Mouse (Mus musculus) heart, embryonic 14.5 days (tissue): Measurements from ENCODE around the gene Ppp1r12a. TPM values are rescaled to one million over a fixed set of nuclear protein-coding genes. Genes with fewer than 3 reads are reported as not detected.

ENCODE experiments used
- ATAC-seq: fragments of 200-750 bp; cut with Nextera tagmentation; 2 replicates; pipeline ENCODE4 v1.8.0; 2017; ENCODE audit warnings: low read depth, moderate TSS enrichment; ENCODE audit not compliant: insufficient number of reproducible peaks, insufficient read depth, low FRiP score
- H3K27ac ChIP-seq, 2 experiments: fragments of 200-500 bp in 1 of 2; fragments of 300-500 bp in 1 of 2; sonication (generic) in 1 of 2; replicated peaks in 1 of 2; 2 replicates each; pipeline ENCODE4 v1.5.1; 2012 to 2014; ENCODE audit warnings: low read depth in 2 of 2, low read length in 2 of 2, control low read depth in 1 of 2, mild to moderate bottlenecking in 1 of 2, mixed read lengths in 1 of 2; ENCODE audit not compliant: control insufficient read depth in 1 of 2, insufficient read depth in 1 of 2
- H3K27me3 ChIP-seq: fragments of 300-500 bp; sonication (generic); 2 replicates; pipeline ENCODE4 v1.6.1; 2014; ENCODE audit warnings: mild to moderate bottlenecking, low read length, control low read depth; ENCODE audit not compliant: control insufficient read depth, insufficient read depth
- H3K36me3 ChIP-seq: fragments of 300-500 bp; sonication (generic); 2 replicates; pipeline ENCODE4 v1.6.1; 2014; ENCODE audit warnings: mild to moderate bottlenecking, control low read depth, low read length, mixed read lengths; ENCODE audit not compliant: control insufficient read depth, insufficient read depth
- H3K4me1 ChIP-seq, 2 experiments: fragments of 200-500 bp in 1 of 2; fragments of 300-500 bp in 1 of 2; sonication (generic) in 1 of 2; 2 replicates each; pipeline ENCODE4 v1.6.1; 2012 to 2014; ENCODE audit warnings: low read length in 2 of 2, control low read depth in 1 of 2, mixed read lengths in 1 of 2; ENCODE audit not compliant: control insufficient read depth in 2 of 2, insufficient read depth in 2 of 2
- H3K4me2 ChIP-seq: fragments of 300-500 bp; sonication (generic); 2 replicates; pipeline ENCODE4 v1.6.1; 2014; ENCODE audit warnings: mild to moderate bottlenecking, low read length
- H3K4me3 ChIP-seq, 2 experiments: fragments of 200-500 bp in 1 of 2; fragments of 300-500 bp in 1 of 2; sonication (generic) in 1 of 2; 2 replicates each; pipeline ENCODE4 v1.5.1; 2012 to 2014; ENCODE audit warnings: low read length in 2 of 2, mild to moderate bottlenecking in 2 of 2, control low read depth in 1 of 2, low read depth in 1 of 2, moderate library complexity in 1 of 2; ENCODE audit not compliant: control insufficient read depth in 1 of 2, insufficient read depth in 1 of 2
- H3K9ac ChIP-seq: fragments of 300-500 bp; sonication (generic); 2 replicates; pipeline ENCODE4 v1.6.1; 2014; ENCODE audit warnings: mild to moderate bottlenecking, low read length
- H3K9me3 ChIP-seq: fragments of 300-500 bp; sonication (generic); 2 replicates; pipeline ENCODE4 v1.6.1; 2016; ENCODE audit warnings: low read length, control low read depth; ENCODE audit not compliant: control insufficient read depth
- WGBS: fragments of 180-500 bp; shearing (Covaris S2); extraction: QIAGEN DNeasy Blood & Tissue Kit; methylation state at CpG from one replicate; pipeline ENCODE4 v1.1.7; 2014; 5-methylcytosine and 5-hydroxymethylcytosine counted together
- polyA plus RNA-seq: library from polyadenylated mRNA; unstranded; fragments of >200 nt; fragmentation: Nextera tagmentation; extraction: Ambion mirVana; gene quantifications from 2 replicates; pipeline ENCODE4 v1.2.1, GENCODE M21; 2014

Ppp1r12a gene
- polyA plus RNA-seq, 1 experiment from 2014 or later = 108 TPM

- Histone ChIP-seq H3K9ac (no peak overlapping the region; the same call in 1 of the 2 replicates), H3K4me1 (no peaks in the 10 kb centered on the region), H3K36me3 (no peaks in the 10 kb centered on the region), H3K4me3 (no peak overlapping the region), H3K27me3 (no peaks in the 10 kb centered on the region), H3K27ac (no peak overlapping the region), H3K4me2 (no peak overlapping the region), H3K9me3 (no peaks in the 10 kb centered on the region)
- no peak for ATAC-seq
- WGBS = 90% methylated on average over 13 of the region's 13 CpGs
Measured at GRCm38 (mm10) chr10:108290046-108290445, 128.1 kb downstream of the Ppp1r12a start.

DNA sequence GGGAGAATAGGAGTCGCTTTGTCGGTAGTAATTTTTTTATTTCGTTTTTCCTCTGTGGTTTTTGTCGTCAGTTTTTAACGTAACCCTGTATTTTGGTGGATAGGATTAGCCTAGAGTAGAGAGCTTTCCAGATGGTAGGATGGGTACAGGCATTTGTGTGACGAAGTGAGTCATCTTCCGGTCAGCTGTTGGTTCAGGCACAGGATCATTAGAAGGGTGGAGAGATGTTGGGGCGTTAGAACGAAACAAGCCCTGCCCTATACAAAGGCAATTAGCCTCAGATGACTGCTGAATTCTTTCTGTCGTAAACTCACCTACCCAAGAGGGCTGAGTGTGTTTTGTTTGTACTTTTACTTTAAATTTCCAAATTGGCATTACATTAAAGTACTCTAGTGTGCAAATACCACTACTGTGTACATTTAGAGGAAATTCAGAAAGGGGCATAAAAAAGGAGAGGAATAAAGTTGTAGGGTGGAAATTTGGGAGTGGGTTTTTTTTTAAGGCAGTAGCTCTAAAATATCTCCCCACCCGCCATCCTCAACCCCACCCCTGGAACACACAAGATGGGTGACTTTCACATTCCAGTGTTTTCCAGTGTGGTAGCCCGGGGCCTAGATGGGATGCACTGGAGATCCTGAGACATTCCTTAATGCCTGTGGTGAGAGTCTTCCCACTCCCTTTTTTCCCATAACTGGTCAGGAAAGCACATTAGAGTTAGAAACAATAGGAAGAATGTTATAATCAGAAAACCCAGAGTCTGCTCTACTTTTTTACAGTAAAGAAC is 129.9 kb downstream of the Ppp1r12a start:
- H3K27me3 ChIP-seq = no peaks in the 10 kb centered on the region
- H3K36me3 ChIP-seq = no peaks in the 10 kb centered on the region
- no peak overlapping the region for H3K4me2 ChIP-seq
- H3K9me3 ChIP-seq = no peaks in the 10 kb centered on the region
- no peak overlapping the region for H3K4me3 ChIP-seq
- no peak overlapping the region for H3K9ac ChIP-seq
- 90% methylated on average over 12 of the region's 12 CpGs for WGBS
- ATAC-seq = no peak
- H3K27ac ChIP-seq = no peak overlapping the region
- no peaks in the 10 kb centered on the region for H3K4me1 ChIP-seq

DNA sequence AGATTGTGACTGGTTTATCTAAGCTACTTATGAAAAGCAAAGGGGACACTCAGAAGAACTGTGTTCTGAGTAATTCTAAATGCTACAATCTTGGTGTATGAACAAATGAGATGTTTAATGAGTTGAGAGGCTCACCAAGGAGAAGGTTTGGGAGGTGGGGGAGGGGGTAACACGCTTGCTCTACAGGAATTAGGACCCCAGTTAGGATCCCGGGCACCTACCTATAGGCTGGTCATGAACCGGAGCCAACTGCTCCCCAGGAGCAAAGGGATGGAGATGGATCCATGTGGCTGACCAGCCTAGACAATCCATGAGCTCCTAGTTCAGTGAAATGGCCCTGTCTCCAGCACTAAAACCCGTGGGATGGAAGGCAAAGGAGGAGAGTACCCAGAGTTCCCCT is 130.7 kb downstream of the Ppp1r12a start:
- Histone ChIP-seq H3K36me3 (no peaks in the 10 kb centered on the region), H3K27ac (no peak overlapping the region), H3K4me1 (no peaks in the 10 kb centered on the region), H3K27me3 (no peaks in the 10 kb centered on the region), H3K4me3 (no peak overlapping the region), H3K4me2 (no peak overlapping the region), H3K9me3 (no peaks in the 10 kb centered on the region), H3K9ac (no peak overlapping the region)
- no peak for ATAC-seq
- WGBS = 87% methylated on average over 4 of the region's 4 CpGs

GRCm38 (mm10) chr10:108293620-108294195 is 131.7 kb downstream of the Ppp1r12a start:
- no peak for ATAC-seq
- no peak overlapping the region for H3K9ac ChIP-seq
- no peak overlapping the region for H3K4me2 ChIP-seq
- H3K9me3 ChIP-seq = no peaks in the 10 kb centered on the region
- no peaks in the 10 kb centered on the region for H3K4me1 ChIP-seq
- H3K27ac ChIP-seq = no peak overlapping the region
- 57% methylated on average over 16 of the region's 16 CpGs for WGBS
- H3K27me3 ChIP-seq = no peaks in the 10 kb centered on the region
- no peak overlapping the region for H3K4me3 ChIP-seq
- H3K36me3 ChIP-seq = no peaks in the 10 kb centered on the region

DNA sequence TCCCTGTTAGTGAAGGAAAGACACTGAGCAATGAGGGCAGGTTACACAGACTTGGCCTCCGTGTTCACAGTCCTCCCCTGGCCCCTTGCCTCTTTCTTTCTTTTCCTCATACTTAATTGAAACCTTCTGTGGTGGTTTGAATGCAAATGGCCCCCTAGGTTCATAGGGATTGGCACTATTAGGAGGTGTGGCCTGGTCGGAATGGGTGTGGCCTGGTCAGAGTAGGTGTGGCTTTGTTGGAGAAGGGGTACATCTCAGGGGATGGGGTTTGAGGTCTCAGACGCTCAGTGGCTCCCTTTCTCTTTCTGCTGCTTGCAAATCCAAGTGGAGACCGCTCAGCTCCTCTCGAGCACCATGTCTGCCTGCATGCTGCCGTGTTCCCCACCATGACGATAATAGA is 132.8 kb downstream of the Ppp1r12a start:
- H3K9me3 ChIP-seq = no peaks in the 10 kb centered on the region
- H3K4me1 ChIP-seq = no peaks in the 10 kb centered on the region
- H3K27ac ChIP-seq = no peak overlapping the region
- H3K27me3 ChIP-seq = no peaks in the 10 kb centered on the region
- ATAC-seq = no peak
- no peak overlapping the region for H3K9ac ChIP-seq
- WGBS = 84% methylated on average over 7 of the region's 7 CpGs
- H3K4me3 ChIP-seq = no peak overlapping the region
- H3K4me2 ChIP-seq = no peak overlapping the region
- no peaks in the 10 kb centered on the region for H3K36me3 ChIP-seq

GRCm38 (mm10) chr10:108296446-108296845 is 134.5 kb downstream of the Ppp1r12a start:
- no peaks in the 10 kb centered on the region for H3K36me3 ChIP-seq
- no peak for ATAC-seq
- WGBS = 85% methylated on average over 7 of the region's 7 CpGs
- no peaks in the 10 kb centered on the region for H3K4me1 ChIP-seq
- H3K27me3 ChIP-seq = no peaks in the 10 kb centered on the region
- no peaks in the 10 kb centered on the region for H3K9me3 ChIP-seq
- H3K27ac ChIP-seq = no peak overlapping the region
- no peak overlapping the region for H3K4me2 ChIP-seq
- no peak overlapping the region for H3K4me3 ChIP-seq
- no peak overlapping the region for H3K9ac ChIP-seq

GRCm38 (mm10) chr10:108298261-108298660 is 136.3 kb downstream of the Ppp1r12a start:
- Histone ChIP-seq H3K4me2 (no peak overlapping the region), H3K4me3 (no peak overlapping the region), H3K36me3 (no peaks in the 10 kb centered on the region), H3K4me1 (no peaks in the 10 kb centered on the region), H3K27ac (no peak overlapping the region), H3K9me3 (no peaks in the 10 kb centered on the region), H3K9ac (no peak overlapping the region), H3K27me3 (no peaks in the 10 kb centered on the region)
- no peak for ATAC-seq
- WGBS = 89% methylated on average over 13 of the region's 13 CpGs
